Mouse (Mus musculus) c-Kit-positive CD71-positive TER-119-negative erythroid progenitor cells, embryonic 14.5 days (primary cell): Measurements from ENCODE around the gene Dscam.
A peak's percentile ranks its signal among the peaks of the same experiment; 100 is the strongest.

ENCODE experiments used
- DNase-seq: peaks from one replicate; pipeline ENCODE4 v3.0.0-alpha.2; 2013; ENCODE audit warnings: low read depth

Dscam gene

DNA sequence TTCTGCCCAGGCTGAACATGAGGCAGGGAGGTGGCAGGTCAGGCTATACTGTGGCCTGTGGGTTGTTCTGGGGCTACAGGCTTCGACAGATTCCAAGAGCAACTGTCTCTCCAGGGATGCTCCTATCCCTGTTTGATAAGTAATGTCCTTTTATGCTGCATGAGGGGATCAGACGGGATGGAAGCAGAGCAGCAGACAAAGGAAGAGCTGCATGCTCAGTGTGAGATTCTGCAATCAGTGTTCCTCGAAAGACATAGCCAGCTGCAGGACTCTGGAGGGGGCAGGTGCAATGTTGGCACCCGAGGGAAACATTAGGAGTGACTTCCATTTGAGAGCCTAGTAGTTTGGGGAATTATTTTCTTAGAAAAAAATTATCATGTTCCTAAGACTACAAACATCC is 403.0 kb downstream of the Dscam start:
- DNase-seq, result no peak

DNA sequence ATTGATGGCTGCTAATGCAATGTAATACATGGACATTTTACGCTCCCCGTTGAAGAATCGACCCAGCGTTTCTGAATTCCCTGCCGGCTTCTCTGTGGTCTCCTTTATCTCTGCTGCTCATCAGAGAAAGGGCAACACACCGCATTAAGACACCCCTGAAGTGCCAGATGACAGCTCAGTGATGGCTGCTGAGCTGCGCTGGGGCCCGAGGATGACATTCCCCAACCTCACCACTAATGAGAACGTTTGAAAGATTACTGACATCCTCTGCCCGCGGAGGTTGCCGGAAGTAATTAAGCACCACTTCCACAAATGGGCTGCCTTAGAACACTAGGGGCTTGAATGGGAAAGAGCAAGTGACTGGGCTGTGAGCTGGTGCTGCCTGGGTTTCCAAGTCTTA is 409.3 kb downstream of the Dscam start:
- DNase-seq, result no peak

DNA sequence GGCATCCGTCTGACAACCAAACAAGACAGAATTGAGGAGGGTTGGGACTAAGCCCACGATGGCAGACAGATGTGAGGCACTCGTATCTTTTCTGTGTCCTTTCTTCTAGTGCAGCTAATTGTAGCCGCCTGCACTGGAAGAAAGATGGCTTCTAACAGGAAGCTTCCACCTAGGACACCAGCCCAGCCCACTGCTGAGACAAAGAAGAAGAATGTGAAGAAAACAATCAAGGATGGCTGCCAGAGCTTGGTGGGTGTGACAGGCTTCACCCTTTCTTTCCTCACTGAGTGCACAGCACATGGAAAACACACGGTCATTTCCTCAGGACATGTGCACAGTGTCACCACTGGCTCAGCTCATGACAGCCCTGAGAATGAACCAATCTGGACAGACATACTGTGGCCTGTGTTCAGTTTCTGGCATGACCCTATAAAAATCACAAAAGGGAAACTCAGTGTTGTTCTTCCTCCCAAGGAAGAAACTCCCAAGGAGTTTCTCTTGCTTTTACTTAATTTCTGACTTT is 411.4 kb downstream of the Dscam start:
- DNase-seq, result no peak

- DNase-seq, result no peak
Measured at GRCm38 (mm10) chr16:96758381-96758780, 412.2 kb downstream of the Dscam start.

DNA sequence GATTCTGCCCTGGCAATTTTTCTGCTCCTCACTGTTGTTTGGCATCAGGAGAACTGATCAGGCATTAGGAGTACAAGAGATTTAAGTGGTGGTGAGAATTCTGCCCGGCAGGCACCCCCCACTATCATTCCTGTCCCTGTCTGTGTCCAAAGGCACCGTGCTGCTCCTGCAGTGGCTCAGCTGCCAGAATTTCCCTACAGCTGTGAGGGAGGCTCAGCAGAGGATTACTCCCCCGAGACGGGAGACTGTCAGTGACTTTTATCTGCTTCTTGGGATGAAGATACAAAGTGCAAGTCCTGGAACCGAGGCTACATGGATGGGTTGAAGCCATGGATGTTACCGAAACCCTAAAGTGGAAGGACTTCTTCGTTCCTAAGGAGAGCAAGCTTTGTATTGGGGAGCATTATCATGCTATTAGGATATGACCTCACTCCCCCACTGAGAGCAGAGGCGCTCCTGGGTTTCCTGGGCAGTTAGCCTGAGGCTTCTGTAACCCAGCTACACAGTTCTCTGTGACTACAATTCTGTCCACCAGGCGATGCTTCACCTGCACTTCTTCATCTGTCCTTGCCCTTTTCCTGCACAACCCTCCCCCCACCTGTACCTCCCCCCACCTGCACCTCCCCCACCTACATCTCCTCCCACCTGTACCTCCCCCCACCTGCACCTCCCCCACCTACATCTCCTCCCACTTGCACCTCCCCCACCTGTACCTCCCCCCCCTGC is 412.8 kb downstream of the Dscam start:
- no peak for DNase-seq

DNA sequence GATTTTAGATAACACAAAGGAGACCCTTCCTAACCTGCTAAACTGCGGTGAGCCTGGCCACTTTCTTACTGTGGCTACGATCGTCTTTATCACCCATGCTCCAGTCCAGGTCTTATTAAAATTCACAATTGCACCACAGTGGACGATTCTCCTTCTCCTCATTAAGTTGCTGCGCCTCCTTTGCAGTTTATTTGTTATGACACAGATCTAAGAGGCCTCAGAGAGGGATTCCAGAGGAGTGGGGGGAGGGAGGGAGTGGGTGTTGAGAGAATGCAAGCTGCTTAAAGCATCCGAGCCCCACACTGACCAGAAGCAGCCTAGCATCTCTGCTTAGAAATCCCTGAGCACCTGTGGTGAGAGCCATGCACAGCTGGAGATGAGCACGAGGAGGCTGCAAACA is 413.6 kb downstream of the Dscam start:
- no peak for DNase-seq

DNA sequence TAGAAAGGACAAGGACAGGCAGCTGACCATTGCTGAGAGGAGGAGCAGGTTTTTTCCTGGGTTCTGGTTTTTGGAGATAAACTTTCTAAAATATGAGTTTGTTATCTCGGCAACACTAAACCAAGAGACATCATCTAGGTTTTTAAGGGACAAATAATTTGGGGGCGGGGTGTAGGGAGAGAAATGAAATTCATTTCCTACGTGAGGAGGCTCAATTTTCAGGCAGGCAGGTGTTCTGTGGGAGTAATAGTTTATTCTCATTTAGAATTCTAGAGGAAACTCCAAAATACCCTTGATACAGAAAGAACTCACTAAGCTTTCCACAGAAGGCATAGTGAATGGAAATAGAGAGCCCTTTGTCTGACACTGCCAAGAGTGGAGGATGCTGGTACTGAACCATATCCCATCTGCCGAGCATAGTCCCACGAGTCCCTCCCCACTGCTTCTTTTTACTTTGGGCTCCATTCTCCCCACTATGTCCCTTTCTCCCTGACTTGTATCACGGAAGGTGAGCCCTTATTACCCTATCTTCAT is 415.5 kb downstream of the Dscam start:
- DNase-seq, result no peak

DNA sequence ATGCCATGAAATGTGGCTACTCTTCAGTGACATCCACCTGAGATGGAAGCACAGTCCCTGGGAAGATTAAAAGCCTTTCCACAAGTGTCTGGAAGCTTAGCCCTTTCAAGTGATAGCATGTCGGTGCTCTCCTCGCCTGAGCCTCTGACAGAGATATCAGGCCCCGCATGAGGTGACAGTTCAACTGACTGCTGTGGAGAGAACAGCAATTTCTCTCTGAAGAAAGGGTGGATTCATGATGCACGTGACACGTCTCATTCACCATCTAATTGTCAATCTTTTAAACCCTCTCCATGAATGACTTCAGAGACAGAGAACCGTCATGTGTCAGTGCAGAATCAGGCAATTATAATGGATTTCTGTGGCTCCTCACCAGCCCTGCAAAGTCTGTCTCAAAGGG is 416.2 kb downstream of the Dscam start:
- DNase-seq, result no peak

GRCm38 (mm10) chr16:96753781-96754173 is 416.8 kb downstream of the Dscam start:
- DNase-seq, result no peak

DNA sequence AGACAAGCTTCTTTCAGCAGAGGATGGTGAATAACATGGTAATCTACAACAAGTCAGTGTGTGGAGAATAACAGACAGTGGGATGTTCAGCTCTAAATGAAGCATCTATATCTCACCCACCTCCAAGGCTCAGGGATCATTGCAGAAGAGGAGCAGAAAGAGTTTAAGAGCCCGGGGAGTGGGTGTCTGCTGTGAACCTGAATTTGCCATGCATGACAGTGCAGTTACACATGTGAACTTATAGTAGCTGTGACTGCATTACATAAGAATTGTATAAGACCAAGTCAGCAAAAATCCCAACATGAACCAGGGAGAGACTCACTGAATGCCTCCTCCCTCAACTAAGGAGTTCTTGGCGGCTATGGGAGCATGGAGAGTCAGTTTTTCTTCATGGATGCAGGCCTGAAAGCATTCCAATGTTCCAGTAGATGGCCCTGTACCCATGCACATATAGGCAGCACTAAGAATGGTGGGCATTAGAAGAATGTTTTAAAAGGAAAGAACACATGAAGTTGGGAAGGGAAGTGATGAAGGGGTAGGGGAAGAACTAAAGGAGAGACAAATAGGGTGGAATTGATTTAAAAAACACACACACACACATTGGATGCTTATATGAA is 417.3 kb downstream of the Dscam start:
- no peak for DNase-seq

DNA sequence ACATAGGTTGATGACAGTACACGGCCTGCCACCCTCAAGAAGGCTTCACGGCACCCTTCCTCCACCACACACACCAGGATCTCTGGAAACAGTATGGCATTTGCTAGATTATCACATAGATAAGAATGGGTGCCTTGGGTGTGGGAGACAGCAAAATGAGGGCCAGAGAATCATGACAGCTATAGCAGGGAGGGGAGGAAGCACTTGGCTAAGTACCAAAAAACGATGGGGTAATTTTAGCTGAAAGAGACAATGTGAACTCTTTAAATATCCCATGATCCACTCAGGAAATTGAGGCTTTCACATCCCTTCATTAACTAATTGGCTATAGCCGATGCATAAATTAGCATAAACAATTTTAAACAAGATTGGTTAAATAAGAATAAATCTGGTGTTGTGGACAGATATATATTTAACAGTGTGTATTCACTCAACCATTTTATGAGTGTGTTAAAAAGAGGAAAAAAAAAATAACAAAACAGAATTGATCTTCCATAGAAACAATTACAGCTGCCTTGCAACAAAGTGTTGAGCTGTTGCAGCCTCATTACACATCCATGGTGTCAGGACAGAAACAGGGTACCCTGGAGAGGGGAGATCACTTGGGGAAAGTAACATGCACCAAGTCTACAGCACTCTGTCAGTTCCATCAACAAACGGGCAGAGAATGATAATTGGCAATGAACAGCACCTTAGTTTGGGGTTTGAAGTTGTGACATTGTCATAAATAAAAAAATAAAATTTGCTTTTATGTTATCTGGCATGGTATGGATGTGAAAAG is 427.9 kb downstream of the Dscam start:
- no peak for DNase-seq

DNA sequence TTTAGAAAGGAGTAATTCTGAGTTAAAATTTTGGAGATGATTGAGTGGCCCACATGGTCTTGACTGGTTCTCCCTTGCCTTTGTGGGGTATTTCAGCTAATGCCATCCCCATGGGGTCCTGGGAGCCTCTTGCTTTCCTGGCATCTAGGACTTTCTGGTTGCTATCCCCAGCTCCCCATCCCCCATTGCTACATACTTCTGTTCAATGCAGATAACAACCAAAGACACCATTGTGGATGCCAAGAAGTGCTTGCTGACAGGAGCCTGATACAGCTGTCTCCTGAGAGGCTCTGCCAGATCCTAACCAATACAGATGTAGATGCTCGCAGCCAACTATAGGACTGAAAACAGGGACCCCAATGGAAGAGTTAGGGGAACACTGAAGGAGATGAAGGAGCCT is 429.2 kb downstream of the Dscam start:
- peak; percentile 4 for DNase-seq

GRCm38 (mm10) chr16:96740073-96741055 is 430.2 kb downstream of the Dscam start:
- DNase-seq, result no peak

DNA sequence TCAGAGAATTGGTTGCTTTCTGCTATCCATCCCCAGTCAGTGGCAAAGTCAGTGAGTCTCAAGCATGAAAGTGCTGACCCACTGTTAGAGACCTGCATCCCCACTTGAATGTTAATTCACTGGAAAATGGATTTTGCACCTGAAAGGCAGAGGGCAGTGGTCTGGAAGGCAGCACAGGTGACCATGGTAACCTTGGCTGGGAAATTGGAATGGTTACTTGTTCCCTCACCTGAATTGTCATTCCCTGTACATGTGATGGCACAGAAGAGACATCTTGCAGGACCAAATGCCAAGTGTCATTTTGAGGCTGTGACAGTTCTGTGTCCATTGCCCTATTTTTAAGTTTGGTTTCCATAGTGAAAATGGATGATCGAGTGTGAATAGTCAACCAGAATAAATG is 434.1 kb downstream of the Dscam start:
- DNase-seq, result no peak

- no peak for DNase-seq
Measured at GRCm38 (mm10) chr16:96730881-96731280, 439.7 kb downstream of the Dscam start.

- DNase-seq, result no peak
Measured at GRCm38 (mm10) chr16:96727836-96728774, 442.4 kb downstream of the Dscam start.

GRCm38 (mm10) chr16:96725071-96725724 is 445.4 kb downstream of the Dscam start:
- DNase-seq, result no peak

DNA sequence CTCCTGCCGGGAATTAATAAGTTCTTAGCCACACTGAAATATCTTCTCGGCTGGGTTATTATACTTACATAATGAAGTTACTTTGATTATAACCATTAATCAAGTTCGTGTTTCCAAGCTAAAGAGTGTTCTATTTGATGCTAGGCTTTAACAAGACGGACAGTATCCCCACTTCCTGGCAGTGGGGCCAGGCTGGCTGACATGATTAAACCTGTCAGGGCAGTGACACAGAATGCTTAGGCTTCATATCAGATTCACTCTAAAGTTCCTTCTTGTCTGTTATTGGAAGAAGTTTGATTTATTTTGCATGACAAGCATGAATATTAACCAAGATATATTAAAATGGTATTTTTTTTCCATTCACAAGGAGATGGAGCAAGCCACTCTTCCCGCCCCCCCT is 446.0 kb downstream of the Dscam start:
- no peak for DNase-seq

- DNase-seq, result no peak
Measured at GRCm38 (mm10) chr16:96724123-96724522, 446.4 kb downstream of the Dscam start.
